Mouse (Mus musculus) stomach, embryonic 14.5 days (tissue): ENCODE data around the gene Lrriq1. TPM values are rescaled to one million over a fixed set of nuclear protein-coding genes. Genes with fewer than 3 reads are reported as not detected.

Source experiments
- ATAC-seq: fragments of 200-750 bp; cut with Nextera tagmentation; 2 replicates; pipeline ENCODE4 v1.8.0; 2017; ENCODE audit warnings: low read depth, moderate TSS enrichment; ENCODE audit not compliant: insufficient number of reproducible peaks, insufficient read depth, low FRiP score
- H3K27ac ChIP-seq: fragments of 300-500 bp; sonication (generic); 2 replicates; pipeline ENCODE4 v1.5.1; 2014; ENCODE audit warnings: mild to moderate bottlenecking, low read length, moderate library complexity, mixed read lengths
- H3K27me3 ChIP-seq: fragments of 300-500 bp; sonication (generic); 2 replicates; pipeline ENCODE4 v1.6.1; 2014; ENCODE audit warnings: low read length, control low read depth, mixed read lengths; ENCODE audit not compliant: control insufficient read depth, insufficient read depth
- H3K36me3 ChIP-seq: fragments of 300-500 bp; sonication (generic); 2 replicates; pipeline ENCODE4 v1.6.1; 2014; ENCODE audit warnings: mild to moderate bottlenecking, control low read depth, low read length, moderate library complexity, mixed read lengths; ENCODE audit not compliant: control insufficient read depth, insufficient read depth
- H3K4me1 ChIP-seq: fragments of 300-500 bp; sonication (generic); 2 replicates; pipeline ENCODE4 v1.6.1; 2014; ENCODE audit warnings: low read length, control low read depth, mixed read lengths; ENCODE audit not compliant: control insufficient read depth, insufficient read depth
- H3K4me2 ChIP-seq: fragments of 300-500 bp; sonication (generic); replicated peaks from 2 replicates; pipeline ENCODE4 v1.6.1; 2014; ENCODE audit warnings: low read depth, low read length, control low read depth
- H3K4me3 ChIP-seq: fragments of 300-500 bp; sonication (generic); 2 replicates; pipeline ENCODE4 v1.5.1; 2014; ENCODE audit warnings: low read depth, low read length, control low read depth
- H3K9ac ChIP-seq: fragments of 300-500 bp; sonication (generic); replicated peaks from 2 replicates; pipeline ENCODE4 v1.6.1; 2014; ENCODE audit warnings: low read depth, mild to moderate bottlenecking, control low read depth, low read length, moderate library complexity, mixed read lengths
- H3K9me3 ChIP-seq: fragments of 300-500 bp; sonication (generic); 2 replicates; pipeline ENCODE4 v1.6.1; 2016; ENCODE audit warnings: low read depth, low read length, control low read depth; ENCODE audit not compliant: control insufficient read depth
- WGBS: fragments of 180-500 bp; shearing (Covaris S2); extraction: QIAGEN DNeasy Blood & Tissue Kit; methylation state at CpG from one replicate; pipeline ENCODE4 v1.1.7; 2014; 5-methylcytosine and 5-hydroxymethylcytosine counted together
- polyA plus RNA-seq: library from polyadenylated mRNA; unstranded; fragments of >200 nt; fragmentation: Nextera tagmentation; extraction: Ambion mirVana; gene quantifications from 2 replicates; pipeline ENCODE4 v1.2.1, GENCODE M21; 2014

Lrriq1 gene
- polyA plus RNA-seq, 1 experiment from 2014 or later: 0.45 TPM

- Histone ChIP-seq H3K27ac (no peak overlapping the region), H3K4me2 (no peak overlapping the region), H3K27me3 (peaks cover 30% of the 10 kb centered on the region), H3K4me3 (no peak overlapping the region), H3K36me3 (no peaks in the 10 kb centered on the region), H3K9ac (no peak overlapping the region), H3K9me3 (no peaks in the 10 kb centered on the region), H3K4me1 (no peaks in the 10 kb centered on the region; the same call in 1 of the 2 replicates)
- WGBS: under 1% methylated on average over 17 of the region's 17 CpGs
- no peak for ATAC-seq
Observed at GRCm38 (mm10) chr10:103026636-103027225, 209.4 kb downstream of the Lrriq1 start.

DNA sequence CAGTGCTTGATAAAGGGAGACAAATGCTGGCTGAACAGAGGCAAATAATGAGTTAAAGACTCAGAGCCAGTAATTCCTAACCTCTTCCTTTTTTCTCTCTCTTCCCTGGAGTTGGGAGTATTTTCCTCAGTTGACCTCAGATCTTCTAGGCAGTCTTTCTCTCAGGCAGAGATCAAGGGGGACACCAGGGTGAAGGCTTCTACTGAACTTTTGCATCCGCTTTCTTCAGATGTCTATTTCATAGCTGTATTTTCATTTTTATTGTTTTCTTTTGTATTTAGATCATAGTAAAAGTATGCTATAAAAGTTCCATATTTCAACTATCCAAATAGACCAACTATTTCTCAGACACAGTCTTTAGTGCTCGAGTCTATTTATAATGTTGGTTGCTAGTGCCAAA is 233.6 kb downstream of the Lrriq1 start:
- 62% methylated on average over 2 of the region's 2 CpGs for WGBS
- H3K27ac ChIP-seq: no peak overlapping the region
- H3K4me2 ChIP-seq: no peak overlapping the region
- H3K27me3 ChIP-seq: no peaks in the 10 kb centered on the region
- H3K4me1 ChIP-seq: no peaks in the 10 kb centered on the region
- no peaks in the 10 kb centered on the region for H3K36me3 ChIP-seq
- no peak for ATAC-seq
- H3K9ac ChIP-seq: no peak overlapping the region
- no peak overlapping the region for H3K4me3 ChIP-seq
- no peaks in the 10 kb centered on the region for H3K9me3 ChIP-seq

- WGBS: 16% methylated on average over 8 of the region's 8 CpGs
- Histone ChIP-seq H3K4me2 (no peak overlapping the region), H3K4me3 (no peak overlapping the region), H3K36me3 (no peaks in the 10 kb centered on the region), H3K27ac (no peak overlapping the region), H3K4me1 (no peaks in the 10 kb centered on the region), H3K9me3 (no peaks in the 10 kb centered on the region), H3K9ac (no peak overlapping the region), H3K27me3 (no peaks in the 10 kb centered on the region)
- ATAC-seq: no peak
Observed at GRCm38 (mm10) chr10:103000902-103001301, 235.2 kb downstream of the Lrriq1 start.

GRCm38 (mm10) chr10:102999584-102999983 is 236.5 kb downstream of the Lrriq1 start:
- H3K27me3 ChIP-seq: no peaks in the 10 kb centered on the region
- H3K4me2 ChIP-seq: no peak overlapping the region
- no peaks in the 10 kb centered on the region for H3K9me3 ChIP-seq
- H3K27ac ChIP-seq: no peak overlapping the region
- no peak overlapping the region for H3K4me3 ChIP-seq
- no peak overlapping the region for H3K9ac ChIP-seq
- no peaks in the 10 kb centered on the region for H3K4me1 ChIP-seq
- no peaks in the 10 kb centered on the region for H3K36me3 ChIP-seq
- no peak for ATAC-seq

Other genes with a start within 250 kb of the Lrriq1 start
- not detected in 2 replicates for gene Alx1, start 206.1 kb downstream of the Lrriq1 start, polyA plus RNA-seq
- 13.0 and 14.1 TPM in 2 replicates for gene Slc6a15, start 131.5 kb upstream of the Lrriq1 start, polyA plus RNA-seq